Mouse (Mus musculus): ENCODE results near the gene Homez. TPM values are rescaled to one million over a fixed set of nuclear protein-coding genes. Genes with fewer than 3 reads are reported as not detected.

Gene Homez
- 8.6 TPM for polyA plus RNA-seq (2014; fragmentation: Illumina TruSeq; extraction: RNeasy Lipid Tissue Mini Kit (QIAGEN cat#74804); ENCODE audit: low read depth, low replicate concordance)

DNA sequence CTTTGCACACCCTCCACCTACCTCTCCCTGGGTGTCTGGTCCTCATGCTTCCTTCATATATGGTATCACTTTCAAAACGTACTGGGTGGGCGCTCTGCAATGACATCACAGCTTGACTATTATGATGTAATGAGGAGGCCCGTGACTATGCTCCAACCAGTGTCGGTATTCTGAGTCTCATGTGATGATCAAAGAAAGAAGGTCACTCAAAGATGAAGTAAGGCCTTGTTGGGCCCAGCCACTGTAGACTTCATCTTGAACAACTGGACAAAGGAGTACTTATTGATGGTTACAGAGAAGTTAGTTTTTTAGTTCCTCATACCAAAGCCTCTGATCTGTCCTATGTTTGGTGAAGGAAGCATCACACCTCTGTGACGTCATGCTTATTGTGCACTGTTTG lies at the start of gene Homez:
TSS of gene Homez (minus strand) at position 101 of the 400 bp plus-strand sequence.

DNA sequence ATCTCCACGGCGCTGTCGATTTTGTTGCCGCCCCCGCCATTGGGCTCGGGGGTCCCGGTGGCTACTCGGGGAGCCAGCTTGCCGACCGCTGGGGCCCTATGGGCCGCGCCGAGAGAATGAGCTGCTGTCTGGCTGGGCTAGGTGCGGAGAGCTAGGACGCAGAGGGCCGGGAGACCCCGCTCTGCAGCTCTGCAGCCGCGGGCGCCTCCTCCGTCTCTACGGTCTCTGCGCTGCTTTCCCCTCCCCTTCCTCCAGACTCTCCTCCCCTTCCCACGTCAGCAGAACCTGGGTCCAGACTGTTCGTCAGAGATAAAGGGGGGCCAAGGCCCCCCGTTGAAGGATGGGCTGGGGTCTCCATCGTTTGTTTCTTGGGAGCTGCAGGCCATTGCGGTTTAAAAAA lies 42.1 kb upstream of the Homez start, which contains the start of gene Slc22a17:
TSS of gene Slc22a17 (minus strand) at position 247 of the 400 bp plus-strand sequence.

DNA sequence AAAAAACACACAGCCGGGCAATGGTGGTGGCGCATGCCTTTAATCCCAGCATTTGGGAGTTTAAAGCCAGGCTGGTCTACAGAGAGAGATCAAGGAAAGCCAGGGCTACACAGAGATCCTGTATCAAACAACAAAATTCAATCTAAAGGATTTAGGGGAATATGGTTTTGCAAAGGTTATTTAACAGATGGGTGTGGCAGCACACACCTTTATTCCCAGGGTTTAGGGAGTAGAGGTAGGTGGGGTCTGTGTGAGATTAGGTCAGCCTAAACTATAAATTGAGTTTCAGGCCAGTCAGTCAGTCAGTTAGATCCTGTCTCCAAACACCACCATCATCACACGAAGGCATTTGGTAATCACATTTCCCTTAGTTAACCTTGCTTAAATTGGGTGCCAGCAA lies 21.4 kb upstream of the Homez start, which contains the start of gene Pabpn1:
TSS of gene Pabpn1 (plus strand) at position 301 of the 400 bp plus-strand sequence.

DNA sequence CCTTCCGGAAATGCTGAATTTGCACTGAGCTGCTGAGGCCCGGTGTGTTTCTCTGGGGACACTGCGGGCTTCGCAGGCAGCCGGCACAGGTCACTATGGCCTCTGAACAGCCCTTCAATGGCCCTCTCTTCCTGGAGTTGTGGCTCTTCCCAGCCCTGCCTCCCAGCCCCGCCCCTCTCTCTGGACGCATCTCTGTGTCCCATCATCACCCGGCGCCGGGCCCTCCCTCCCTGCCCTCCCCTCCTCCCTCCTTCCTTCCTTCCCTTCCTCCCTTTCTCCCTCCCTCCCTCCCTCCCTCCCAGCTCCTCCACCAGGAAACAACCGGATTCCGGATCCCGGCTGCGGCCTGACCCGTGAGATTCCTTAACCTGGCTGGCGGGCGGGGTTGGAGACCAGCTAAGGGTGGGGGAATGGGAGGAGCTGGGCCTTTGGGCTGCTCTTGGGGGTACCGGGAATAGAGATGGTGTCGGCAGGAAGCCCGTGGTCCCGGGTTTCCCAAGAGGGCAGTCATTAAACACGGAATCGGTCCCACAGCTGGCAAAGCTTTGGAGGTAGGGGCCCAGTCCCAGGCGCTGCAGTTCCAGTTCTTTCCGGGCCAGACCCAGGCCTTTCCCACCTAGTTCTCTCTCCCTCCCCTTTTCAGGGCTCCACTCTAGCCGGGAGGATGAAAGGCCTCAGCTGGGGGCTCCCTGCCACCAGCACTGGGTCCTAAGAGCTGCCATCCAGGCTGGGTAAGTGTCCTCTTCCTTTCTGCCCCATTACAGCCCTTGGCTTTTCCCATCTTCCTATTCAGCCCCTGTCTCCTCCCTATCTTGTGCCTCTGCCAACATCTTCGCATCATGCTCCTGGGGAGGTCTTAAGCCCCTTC lies 12.6 kb upstream of the Homez start, which contains the start of the genes Bcl2l2 and Gm20521:
TSS of gene Bcl2l2 (plus strand) at position 224 of the 868 bp plus-strand sequence.
TSS of gene Gm20521 (plus strand) at position 288 of the 868 bp plus-strand sequence.

DNA sequence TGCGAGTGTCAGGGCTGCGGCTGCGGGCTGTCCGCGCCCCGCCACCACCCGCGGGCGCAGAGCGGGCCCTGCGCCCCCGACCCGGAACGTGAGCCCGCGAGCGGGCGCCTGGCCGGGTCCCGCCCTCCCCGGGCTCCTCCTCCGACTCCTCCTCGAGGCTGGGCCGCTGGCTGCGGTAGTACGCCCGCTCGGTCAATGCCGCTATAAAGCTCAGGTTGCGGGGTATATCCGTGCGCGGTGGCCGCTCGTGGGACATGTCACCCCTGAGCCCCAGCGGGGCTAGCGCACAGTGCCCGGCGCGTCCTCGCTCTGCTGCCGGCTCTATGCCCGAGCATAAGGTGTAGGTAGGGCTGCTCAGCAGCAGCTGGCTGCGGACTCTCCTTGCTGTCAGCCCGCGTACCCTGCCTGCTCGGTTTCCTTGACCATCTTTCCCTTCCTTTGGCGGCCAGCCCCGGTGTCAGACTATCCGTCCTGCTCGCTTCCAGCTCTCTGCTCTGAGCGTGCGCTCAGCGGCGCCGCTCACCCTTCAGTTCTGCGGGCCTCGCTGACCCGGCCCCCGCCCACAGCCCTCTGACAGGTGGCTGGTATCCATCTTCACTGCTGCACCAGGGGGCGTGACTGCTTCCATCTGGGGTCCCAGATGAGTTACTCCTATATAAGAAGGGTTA lies 6.4 kb upstream of the Homez start, which contains the start of gene Ppp1r3e:
TSS of gene Ppp1r3e (minus strand) at position 503 of the 668 bp plus-strand sequence.

DNA sequence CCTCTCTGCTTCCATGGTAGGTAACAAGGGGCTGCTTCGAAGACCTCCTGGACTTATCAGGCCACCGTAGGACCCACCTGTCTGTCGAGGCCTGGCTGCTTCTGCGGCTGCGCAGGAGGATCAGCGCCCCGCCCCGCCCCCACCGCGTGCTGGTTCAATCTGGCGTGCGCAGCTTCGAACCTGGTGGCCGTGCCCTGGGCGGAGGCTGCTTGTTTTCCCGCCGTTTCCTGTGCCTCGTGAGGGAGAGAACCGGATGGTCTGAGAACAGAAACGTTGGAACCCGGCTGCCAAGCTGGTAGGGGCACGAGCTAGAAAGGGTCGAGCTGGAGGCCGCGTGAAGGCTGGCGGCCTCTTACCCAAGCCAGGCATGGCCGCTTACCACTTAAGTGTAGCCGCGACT lies 56.8 kb downstream of the Homez start, which contains the start of gene Rnf212b:
TSS of gene Rnf212b (plus strand) at position 151 of the 400 bp plus-strand sequence.

Other genes starting within 250 kb of the Homez start
- gene Psmb11, start 249.5 kb downstream of the Homez start, polyA plus RNA-seq (2014; fragmentation: Illumina TruSeq; extraction: RNeasy Lipid Tissue Mini Kit (QIAGEN cat#74804); ENCODE audit: low read depth, low replicate concordance) = not detected
- gene Gm17606, start 230.0 kb downstream of the Homez start, polyA plus RNA-seq (2014; fragmentation: Illumina TruSeq; extraction: RNeasy Lipid Tissue Mini Kit (QIAGEN cat#74804); ENCODE audit: low read depth, low replicate concordance) = not detected
- gene Cdh24, start 229.6 kb downstream of the Homez start, polyA plus RNA-seq (2014; fragmentation: Illumina TruSeq; extraction: RNeasy Lipid Tissue Mini Kit (QIAGEN cat#74804); ENCODE audit: low read depth, low replicate concordance) = 3.1 TPM
- gene 1700123O20Rik, start 184.7 kb downstream of the Homez start, polyA plus RNA-seq (2014; fragmentation: Illumina TruSeq; extraction: RNeasy Lipid Tissue Mini Kit (QIAGEN cat#74804); ENCODE audit: low read depth, low replicate concordance) = 32.2 TPM
- gene Acin1, start 184.0 kb downstream of the Homez start, polyA plus RNA-seq (2014; fragmentation: Illumina TruSeq; extraction: RNeasy Lipid Tissue Mini Kit (QIAGEN cat#74804); ENCODE audit: low read depth, low replicate concordance) = 139 TPM
- gene Gm29776, start 172.1 kb downstream of the Homez start, polyA plus RNA-seq (2014; fragmentation: Illumina TruSeq; extraction: RNeasy Lipid Tissue Mini Kit (QIAGEN cat#74804); ENCODE audit: low read depth, low replicate concordance) = 0.12 TPM
- gene Cebpe, start 158.8 kb downstream of the Homez start, polyA plus RNA-seq (2014; fragmentation: Illumina TruSeq; extraction: RNeasy Lipid Tissue Mini Kit (QIAGEN cat#74804); ENCODE audit: low read depth, low replicate concordance) = 0.51 TPM
- gene Slc7a8, start 89.0 kb downstream of the Homez start, polyA plus RNA-seq (2014; fragmentation: Illumina TruSeq; extraction: RNeasy Lipid Tissue Mini Kit (QIAGEN cat#74804); ENCODE audit: low read depth, low replicate concordance) = 45.5 TPM
- 0.58 TPM for gene Rnf212b, start 56.8 kb downstream of the Homez start, polyA plus RNA-seq (2014; fragmentation: Illumina TruSeq; extraction: RNeasy Lipid Tissue Mini Kit (QIAGEN cat#74804); ENCODE audit: low read depth, low replicate concordance)
- gene Ppp1r3e, start 6.6 kb upstream of the Homez start, polyA plus RNA-seq (2014; fragmentation: Illumina TruSeq; extraction: RNeasy Lipid Tissue Mini Kit (QIAGEN cat#74804); ENCODE audit: low read depth, low replicate concordance) = 28.9 TPM
- 68.7 TPM for gene Bcl2l2, start 12.4 kb upstream of the Homez start, polyA plus RNA-seq (2014; fragmentation: Illumina TruSeq; extraction: RNeasy Lipid Tissue Mini Kit (QIAGEN cat#74804); ENCODE audit: low read depth, low replicate concordance)
- gene Gm20521, start 12.5 kb upstream of the Homez start, polyA plus RNA-seq (2014; fragmentation: Illumina TruSeq; extraction: RNeasy Lipid Tissue Mini Kit (QIAGEN cat#74804); ENCODE audit: low read depth, low replicate concordance) = 1.2 TPM
- 308 TPM for gene Pabpn1, start 21.5 kb upstream of the Homez start, polyA plus RNA-seq (2014; fragmentation: Illumina TruSeq; extraction: RNeasy Lipid Tissue Mini Kit (QIAGEN cat#74804); ENCODE audit: low read depth, low replicate concordance)
- gene Slc22a17, start 42.2 kb upstream of the Homez start, polyA plus RNA-seq (2014; fragmentation: Illumina TruSeq; extraction: RNeasy Lipid Tissue Mini Kit (QIAGEN cat#74804); ENCODE audit: low read depth, low replicate concordance) = 37.1 TPM
- gene Efs, start 55.2 kb upstream of the Homez start, polyA plus RNA-seq (2014; fragmentation: Illumina TruSeq; extraction: RNeasy Lipid Tissue Mini Kit (QIAGEN cat#74804); ENCODE audit: low read depth, low replicate concordance) = 8.2 TPM
- not detected for gene Il25, start 61.7 kb upstream of the Homez start, polyA plus RNA-seq (2014; fragmentation: Illumina TruSeq; extraction: RNeasy Lipid Tissue Mini Kit (QIAGEN cat#74804); ENCODE audit: low read depth, low replicate concordance)
- 0.63 TPM for gene Cmtm5, start 65.3 kb upstream of the Homez start, polyA plus RNA-seq (2014; fragmentation: Illumina TruSeq; extraction: RNeasy Lipid Tissue Mini Kit (QIAGEN cat#74804); ENCODE audit: low read depth, low replicate concordance)
- gene Myh6, start 96.0 kb upstream of the Homez start, polyA plus RNA-seq (2014; fragmentation: Illumina TruSeq; extraction: RNeasy Lipid Tissue Mini Kit (QIAGEN cat#74804); ENCODE audit: low read depth, low replicate concordance) = not detected
- gene Gm17428, start 106.0 kb upstream of the Homez start, polyA plus RNA-seq (2014; fragmentation: Illumina TruSeq; extraction: RNeasy Lipid Tissue Mini Kit (QIAGEN cat#74804); ENCODE audit: low read depth, low replicate concordance) = not detected
- 0.22 TPM for gene Myh7, start 123.7 kb upstream of the Homez start, polyA plus RNA-seq (2014; fragmentation: Illumina TruSeq; extraction: RNeasy Lipid Tissue Mini Kit (QIAGEN cat#74804); ENCODE audit: low read depth, low replicate concordance)
- 32.8 TPM for gene Ngdn, start 144.5 kb upstream of the Homez start, polyA plus RNA-seq (2014; fragmentation: Illumina TruSeq; extraction: RNeasy Lipid Tissue Mini Kit (QIAGEN cat#74804); ENCODE audit: low read depth, low replicate concordance)
- gene Zfhx2, start 221.4 kb upstream of the Homez start, polyA plus RNA-seq (2014; fragmentation: Illumina TruSeq; extraction: RNeasy Lipid Tissue Mini Kit (QIAGEN cat#74804); ENCODE audit: low read depth, low replicate concordance) = 2.4 TPM
- gene Thtpa, start 223.8 kb upstream of the Homez start, polyA plus RNA-seq (2014; fragmentation: Illumina TruSeq; extraction: RNeasy Lipid Tissue Mini Kit (QIAGEN cat#74804); ENCODE audit: low read depth, low replicate concordance) = 19.8 TPM
- 12.7 TPM for gene Ap1g2, start 235.6 kb upstream of the Homez start, polyA plus RNA-seq (2014; fragmentation: Illumina TruSeq; extraction: RNeasy Lipid Tissue Mini Kit (QIAGEN cat#74804); ENCODE audit: low read depth, low replicate concordance)
- gene Jph4, start 246.0 kb upstream of the Homez start, polyA plus RNA-seq (2014; fragmentation: Illumina TruSeq; extraction: RNeasy Lipid Tissue Mini Kit (QIAGEN cat#74804); ENCODE audit: low read depth, low replicate concordance) = 0.51 TPM